Mouse (Mus musculus) testis, adult 2 months (tissue): ENCODE measurements around the gene 4921524J17Rik.

Experiments used
- CTCF ChIP-seq: fragments of 200-500 bp; IDR thresholded peaks from 2 replicates; pipeline ENCODE4 v1.5.1; 2012; ENCODE audit warnings: low read depth, mild to moderate bottlenecking, inconsistent platforms, low read length, moderate library complexity; ENCODE audit not compliant: control insufficient read depth, insufficient read depth, insufficient replicate concordance
- POLR2A ChIP-seq: fragments of 200-500 bp; IDR thresholded peaks from 2 replicates; pipeline ENCODE4 v1.6.1; 2012; ENCODE audit warnings: low read depth, mild to moderate bottlenecking, inconsistent platforms, low read length, moderate library complexity; ENCODE audit not compliant: control insufficient read depth

GRCm38 (mm10) chr8:85395017-85395416, 37.6 kb downstream of the 4921524J17Rik start:
- TF ChIP-seq CTCF (no peak), POLR2A (no peak)
